Mouse (Mus musculus) testis, postnatal 10 days (tissue): Measurements from ENCODE around the gene Zfp454.
A peak's percentile ranks its signal among the peaks of the same experiment; 100 is the strongest.

Experiments used
- DNase-seq: peaks from one replicate; pipeline ENCODE4 v3.0.0; 2021; ENCODE audit warnings: low spot score

Gene Zfp454

DNA sequence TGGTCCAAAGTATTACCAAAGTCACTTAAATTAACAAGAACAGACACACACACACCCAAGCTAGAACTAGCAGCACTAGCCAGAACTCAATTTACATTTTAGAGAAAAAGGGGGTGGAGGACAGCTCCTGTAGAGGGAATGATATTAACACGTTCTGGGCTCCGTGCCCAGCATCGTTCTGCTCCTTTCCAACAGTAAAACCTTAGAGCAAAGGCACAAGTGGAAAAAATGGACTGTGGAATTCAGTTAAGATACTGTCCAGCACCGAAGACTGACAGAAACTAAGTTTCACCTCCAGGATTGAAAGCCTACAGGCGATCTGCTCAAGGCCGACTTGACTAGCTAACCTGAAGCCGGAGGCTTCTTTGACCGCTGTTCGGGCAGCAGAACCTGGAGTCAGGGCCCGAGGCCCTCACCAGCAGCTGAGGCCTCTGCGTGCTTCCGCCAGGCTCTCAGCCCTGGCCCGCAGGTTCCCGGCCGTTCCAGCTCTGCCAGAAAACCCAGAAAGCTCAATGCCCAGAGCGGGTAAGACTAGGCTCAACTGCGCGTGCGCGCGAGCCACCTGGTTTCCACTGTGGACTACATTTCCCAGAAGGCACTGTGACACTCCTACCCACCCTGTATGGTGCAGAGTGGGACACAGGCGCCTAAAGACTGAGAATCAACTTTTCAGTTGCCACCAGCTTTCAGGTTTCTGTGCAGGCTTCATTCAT is 46.3 kb downstream of the Zfp454 start, which contains the start of gene Zfp879:
Gene Zfp879 (minus strand): TSS at position 530 of the 713 bp plus-strand sequence.
- peak; percentile 94 for DNase-seq

DNA sequence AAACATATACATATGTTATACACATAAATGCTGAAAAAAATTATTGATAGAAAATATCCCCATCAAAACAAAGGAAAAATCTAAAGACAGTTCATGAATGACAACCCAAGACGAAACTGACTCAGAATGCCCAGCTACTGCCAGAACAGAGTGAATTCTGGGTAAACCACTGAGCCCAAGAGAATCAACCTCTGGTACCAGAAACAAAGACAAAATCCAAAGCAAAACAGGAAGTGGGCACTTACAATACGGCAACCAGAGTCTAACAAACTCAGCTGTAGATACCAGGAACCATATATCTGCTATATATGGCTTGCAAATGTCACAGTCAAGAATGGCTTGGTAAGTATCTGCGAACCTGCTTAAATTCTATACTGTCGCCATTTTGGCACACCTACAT is 51.7 kb downstream of the Zfp454 start:
- no peak for DNase-seq

DNA sequence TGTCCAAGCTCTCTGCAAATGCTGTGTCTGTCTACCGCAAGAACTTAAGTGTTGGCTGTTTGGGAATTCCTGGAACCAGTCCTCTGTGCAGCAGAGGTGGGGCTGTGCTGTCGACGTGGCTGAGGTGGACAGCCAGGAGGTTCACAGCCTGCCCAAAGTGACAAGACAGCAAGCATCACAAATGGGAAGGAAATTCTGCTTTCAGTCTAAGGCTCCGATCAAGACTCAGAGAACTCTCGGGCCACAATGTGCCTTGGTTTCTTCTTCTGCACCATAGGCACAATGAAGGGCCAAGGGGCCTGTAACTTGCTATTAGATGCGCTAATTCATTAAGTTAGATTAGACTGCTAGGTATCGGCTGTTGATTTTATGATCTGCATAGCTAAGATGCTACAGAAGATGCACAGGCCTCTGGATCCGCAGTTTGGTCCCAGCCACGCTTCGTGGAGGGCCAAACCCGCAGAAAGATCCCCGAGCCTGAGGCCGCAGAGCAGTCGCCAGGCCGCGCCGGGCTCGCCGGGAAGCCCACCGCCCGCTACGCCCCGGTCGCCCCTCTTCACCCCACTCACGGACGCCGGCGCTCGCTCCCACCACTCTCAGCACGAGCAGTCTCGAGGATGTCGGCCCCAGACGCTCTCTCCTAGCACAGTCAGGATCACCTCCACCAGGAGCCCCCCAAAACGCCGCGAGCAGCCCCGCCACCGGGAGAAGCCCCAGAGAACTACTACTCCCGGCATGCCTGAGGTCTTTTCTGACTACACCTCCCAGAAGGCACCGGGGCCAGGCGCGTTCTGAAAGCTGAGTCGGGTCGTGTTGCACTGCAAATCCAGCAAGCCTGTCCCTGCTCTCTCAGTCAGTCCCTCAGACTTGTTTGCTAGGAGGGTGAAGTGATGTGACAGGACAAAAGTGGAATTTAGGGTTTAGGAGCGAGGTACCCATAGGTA is 60.2 kb downstream of the Zfp454 start, which contains the start of gene Zfp354c:
Gene Zfp354c (minus strand): TSS at position 715 of the 944 bp plus-strand sequence.
- peak; percentile 87 for DNase-seq

GRCm38 (mm10) chr11:50826214-50826613 is 61.2 kb downstream of the Zfp454 start:
- no peak for DNase-seq
